Mouse (Mus musculus) gastrocnemius, postnatal 10 days (tissue): ENCODE data around the gene Fndc5. TPM values are rescaled to one million over a fixed set of nuclear protein-coding genes. Genes with fewer than 3 reads are reported as not detected.

Source experiments
- DNase-seq: peaks from one replicate; pipeline ENCODE4 v3.0.0; 2021; ENCODE audit warnings: mixed read lengths
- total RNA-seq, 2 experiments: library from RNA; stranded (reverse); gene quantifications; 2 replicates each; pipeline ENCODE4 v1.2.3; 2021

Gene Fndc5
- total RNA-seq, 2 experiments from 2014 or later: 33.6 to 37.4 TPM

GRCm38 (mm10) chr4:129122719-129123118 lies 14.1 kb upstream of the Fndc5 start:
- DNase-seq: no peak

GRCm38 (mm10) chr4:129124652-129125146 lies 12.1 kb upstream of the Fndc5 start:
- no peak for DNase-seq

- DNase-seq: no peak
These were observed 10.9 kb upstream of the Fndc5 start for GRCm38 (mm10) chr4:129125736-129126451.

GRCm38 (mm10) chr4:129128582-129129338 lies 8.0 kb upstream of the Fndc5 start:
- no peak for DNase-seq

GRCm38 (mm10) chr4:129129387-129129786 lies 7.4 kb upstream of the Fndc5 start:
- no peak for DNase-seq

- DNase-seq: peak; percentile 54
These were observed 6.7 kb upstream of the Fndc5 start for GRCm38 (mm10) chr4:129130149-129130548.

- no peak for DNase-seq
These were observed 6.0 kb upstream of the Fndc5 start for GRCm38 (mm10) chr4:129130755-129131303.

GRCm38 (mm10) chr4:129134799-129135585 lies 1.8 kb upstream of the Fndc5 start:
- peak; percentile 84 for DNase-seq

GRCm38 (mm10) chr4:129135637-129136036 lies 1.2 kb upstream of the Fndc5 start:
- DNase-seq: no peak

GRCm38 (mm10) chr4:129136189-129136578 lies 615 bp upstream of the Fndc5 start:
- no peak for DNase-seq

- no peak for DNase-seq
These were observed 858 bp downstream of the Fndc5 start for GRCm38 (mm10) chr4:129137392-129138321.

GRCm38 (mm10) chr4:129139642-129140041 lies 2.8 kb downstream of the Fndc5 start:
- no peak for DNase-seq

GRCm38 (mm10) chr4:129140808-129141207 lies 4.0 kb downstream of the Fndc5 start:
- DNase-seq: no peak

GRCm38 (mm10) chr4:129141560-129142438 lies 5.0 kb downstream of the Fndc5 start:
- no peak for DNase-seq

GRCm38 (mm10) chr4:129142439-129143045 lies 5.7 kb downstream of the Fndc5 start:
- no peak for DNase-seq

GRCm38 (mm10) chr4:129143509-129143908 lies 6.7 kb downstream of the Fndc5 start:
- DNase-seq: no peak

- DNase-seq: no peak
These were observed 7.9 kb downstream of the Fndc5 start for GRCm38 (mm10) chr4:129144401-129145367.

- DNase-seq: no peak
These were observed 8.6 kb downstream of the Fndc5 start for GRCm38 (mm10) chr4:129145411-129145810.
